21 mouse cellular contexts compared by ENCODE assay signal in genomic region chr2:140653481-140653880, GRCm38 (mm10). TPM values are rescaled to one million over a fixed set of nuclear protein-coding genes. Genes with fewer than 3 reads are reported as not detected.
DNase-seq lines count a peak whose midpoint lies in the region; ATAC-seq and TF ChIP-seq lines count a peak whose summit lies in the region.
"Had no signal": no experiment of that assay in that cellular context is flagged by ENCODE, and none has a peak within 500 bp of the region (broad histone marks: within the 10 kb centered on the region; RNA-seq: fewer than 3 reads in every experiment).

No protein-coding gene starts in this region.

- H3K4me2 ChIP-seq in neural tube, embryonic 11.5 days (ENCODE audit: low read depth), result no peak overlapping the region
- no peak overlapping the region for H3K4me2 ChIP-seq in embryonic facial prominence, embryonic 11.5 days (ENCODE audit: low read depth, low read length)
- no peak overlapping the region for H3K4me2 ChIP-seq in forebrain, embryonic 14.5 days (ENCODE audit: low read length)
- no peak overlapping the region for H3K4me2 ChIP-seq in midbrain, embryonic 15.5 days
- H3K4me2 ChIP-seq: heart, embryonic 15.5 days; liver, embryonic 12.5 days; lung, embryonic 14.5 days had no signal

- peaks cover 8% of the 10 kb centered on the region; the same call in 1 of the 2 replicates for H3K4me1 ChIP-seq in neural tube, embryonic 11.5 days (ENCODE audit: control insufficient read depth, insufficient read depth, low read length)
- no peaks in the 10 kb centered on the region for H3K4me1 ChIP-seq in embryonic facial prominence, embryonic 11.5 days (ENCODE audit: control insufficient read depth, insufficient read depth, low read length)
- peaks cover 5% of the 10 kb centered on the region; the same call in 1 of the 2 replicates for H3K4me1 ChIP-seq in forebrain, embryonic 14.5 days (ENCODE audit: control insufficient read depth, insufficient read depth, low read length)
- H3K4me1 ChIP-seq in midbrain, embryonic 15.5 days, result no peaks in the 10 kb centered on the region
- H3K4me1 ChIP-seq in thymus, adult 2 months (replicated peaks; ENCODE audit: control insufficient read depth, insufficient read depth, low read length), result no peaks in the 10 kb centered on the region
- H3K4me1 ChIP-seq: heart, embryonic 15.5 days; liver, embryonic 12.5 days had no signal

- intact Hi-C loops in gastrocnemius, postnatal 14 days (cut with DNase I; ENCODE audit: low total_unique reads), result no loop called here

- no peak for TF ChIP-seq CTCF in thymus, adult 2 months (IDR thresholded peaks at IDR 0.05; ENCODE audit: borderline replicate concordance, control insufficient read depth, extremely low read depth, insufficient read depth, low read length, poor library complexity)

- H3K27ac ChIP-seq in neural tube, embryonic 11.5 days (ENCODE audit: low read depth, low read length), result no peak overlapping the region
- H3K27ac ChIP-seq in embryonic facial prominence, embryonic 11.5 days (replicated peaks; ENCODE audit: low read depth, low read length), result no peak overlapping the region
- H3K27ac ChIP-seq in forebrain, embryonic 14.5 days (ENCODE audit: low read depth, low read length), result no peak overlapping the region
- no peak overlapping the region for H3K27ac ChIP-seq in midbrain, embryonic 15.5 days
- H3K27ac ChIP-seq in thymus, adult 2 months (ENCODE audit: control insufficient read depth, insufficient read depth, low read length), result no peak overlapping the region
- H3K27ac ChIP-seq: heart, embryonic 15.5 days; kidney, postnatal 0 days; liver, embryonic 12.5 days had no signal

- TF ChIP-seq POLR2A in thymus, adult 2 months (IDR thresholded peaks at IDR 0.05; ENCODE audit: control insufficient read depth, extremely low read depth, insufficient read depth, low read length, poor library complexity), result no peak

- H3K9ac ChIP-seq in neural tube, embryonic 11.5 days (ENCODE audit: low read length), result no peak overlapping the region
- H3K9ac ChIP-seq in embryonic facial prominence, embryonic 11.5 days (replicated peaks; ENCODE audit: low read length), result no peak overlapping the region
- H3K9ac ChIP-seq in forebrain, embryonic 14.5 days (ENCODE audit: low read length), result no peak overlapping the region
- H3K9ac ChIP-seq in midbrain, embryonic 15.5 days, result no peak overlapping the region
- H3K9ac ChIP-seq: heart, embryonic 15.5 days; liver, embryonic 12.5 days; lung, embryonic 14.5 days had no signal

- H3K4me3 ChIP-seq in neural tube, embryonic 11.5 days (ENCODE audit: low read depth, low read length), result no peak overlapping the region
- H3K4me3 ChIP-seq in embryonic facial prominence, embryonic 11.5 days (ENCODE audit: low read depth, low read length), result no peak overlapping the region
- no peak overlapping the region for H3K4me3 ChIP-seq in forebrain, embryonic 14.5 days (ENCODE audit: low read depth, low read length)
- no peak overlapping the region for H3K4me3 ChIP-seq in midbrain, embryonic 15.5 days
- no peak overlapping the region for H3K4me3 ChIP-seq in thymus, adult 2 months (ENCODE audit: control insufficient read depth, insufficient read depth, low read length)
- H3K4me3 ChIP-seq: erythroblast, embryonic 14.5 days; heart, embryonic 15.5 days; liver, embryonic 12.5 days had no signal

- no peaks in the 10 kb centered on the region for H3K9me3 ChIP-seq in neural tube, embryonic 11.5 days (ENCODE audit: control insufficient read depth, low read length)
- H3K9me3 ChIP-seq in embryonic facial prominence, embryonic 11.5 days (replicated peaks; ENCODE audit: control insufficient read depth, low read length), result no peaks in the 10 kb centered on the region
- no peaks in the 10 kb centered on the region for H3K9me3 ChIP-seq in forebrain, embryonic 14.5 days (replicated peaks; ENCODE audit: control insufficient read depth, low read length)
- no peaks in the 10 kb centered on the region for H3K9me3 ChIP-seq in midbrain, embryonic 15.5 days
- H3K9me3 ChIP-seq: heart, embryonic 15.5 days; liver, embryonic 12.5 days had no signal

- H3K27me3 ChIP-seq in neural tube, embryonic 11.5 days (ENCODE audit: control insufficient read depth, insufficient read depth, low read length), result no peaks in the 10 kb centered on the region
- H3K27me3 ChIP-seq in embryonic facial prominence, embryonic 11.5 days (ENCODE audit: control insufficient read depth, insufficient read depth, low read length), result no peaks in the 10 kb centered on the region
- no peaks in the 10 kb centered on the region for H3K27me3 ChIP-seq in forebrain, embryonic 14.5 days (replicated peaks; ENCODE audit: control insufficient read depth, insufficient read depth, low read length)
- H3K27me3 ChIP-seq in midbrain, embryonic 15.5 days (replicated peaks), result no peaks in the 10 kb centered on the region
- no peaks in the 10 kb centered on the region for H3K27me3 ChIP-seq in thymus, adult 2 months (ENCODE audit: control insufficient read depth, insufficient read depth, low read length)
- H3K27me3 ChIP-seq: heart, embryonic 15.5 days; liver, embryonic 12.5 days had no signal

- no peaks in the 10 kb centered on the region for H3K36me3 ChIP-seq in neural tube, embryonic 11.5 days (ENCODE audit: control insufficient read depth, insufficient read depth, low read length)
- H3K36me3 ChIP-seq in embryonic facial prominence, embryonic 11.5 days (replicated peaks; ENCODE audit: control insufficient read depth, insufficient read depth, low read depth, low read length), result no peaks in the 10 kb centered on the region
- peaks cover 6% of the 10 kb centered on the region; the same call in 1 of the 2 replicates for H3K36me3 ChIP-seq in forebrain, embryonic 14.5 days (ENCODE audit: control insufficient read depth, insufficient read depth, low read length)
- H3K36me3 ChIP-seq in midbrain, embryonic 15.5 days (replicated peaks), result no peaks in the 10 kb centered on the region
- H3K36me3 ChIP-seq in thymus, adult 2 months (ENCODE audit: control insufficient read depth, insufficient read depth, low read length), result no peaks in the 10 kb centered on the region
- H3K36me3 ChIP-seq: heart, embryonic 15.5 days; liver, embryonic 12.5 days had no signal

- DNase-seq in neural tube, embryonic 11.5 days (ENCODE audit: low spot score), result peak; percentile 26
- DNase-seq in neural tube, embryonic 10.5 days (ENCODE audit: extremely low spot score, low spot score), result no peak
- peak; percentile 38 for DNase-seq in embryonic facial prominence, embryonic 11.5 days (ENCODE audit: low spot score)
- peak; percentile 65 for DNase-seq in forebrain, embryonic 14.5 days (ENCODE audit: low spot score)
- DNase-seq in right cerebral cortex, adult 2 months (ENCODE audit: low spot score in 2 of 2), result no peak
- DNase-seq in gastrocnemius, postnatal 14 days, result no peak
- no peak for DNase-seq in thymus, adult 2 months
- DNase-seq: adrenal gland, adult 8-10 months; B cell, adult 2 months; cerebellum, adult 18-20 months; heart, adult 11 months; left cerebral cortex, postnatal 4 days; lung, embryonic 14.5 days; lung, postnatal 4 days; spleen, adult 18-20 months had no signal

- ATAC-seq in neural tube, embryonic 11.5 days (ENCODE audit: insufficient read depth, low FRiP score, low TSS enrichment), result peak; percentile 82
- peak; percentile 81 for ATAC-seq in embryonic facial prominence, embryonic 11.5 days (replicated peaks; ENCODE audit: insufficient number of reproducible peaks, low FRiP score, low TSS enrichment, low read depth)
- ATAC-seq in forebrain, embryonic 14.5 days, result peak; percentile 78
- peak; percentile 70; the same call in 1 of the 2 replicates for ATAC-seq in midbrain, embryonic 15.5 days (replicated peaks)
- ATAC-seq: intestine, embryonic 16.5 days; liver, embryonic 12.5 days had no signal

RNA-seq across cellular contexts. Expression of gene Flrt3, which starts 17.8 kb away (rescaled TPM):
- polyA plus RNA-seq in neural tube, embryonic 11.5 days (2014; fragmentation: Nextera tagmentation; extraction: Ambion mirVana), result 46.3 and 53.4 TPM in 2 replicates
- polyA plus RNA-seq in embryonic facial prominence, embryonic 11.5 days (2014; fragmentation: Nextera tagmentation; extraction: Ambion mirVana), result 111 and 117 TPM in 2 replicates
- 62.5 and 64.3 TPM in 2 replicates for polyA plus RNA-seq in forebrain, embryonic 14.5 days (2014; fragmentation: Nextera tagmentation; extraction: Ambion mirVana)
- 43.6 and 45.8 TPM in 2 replicates for polyA plus RNA-seq in midbrain, embryonic 15.5 days (2015; fragmentation: Nextera tagmentation; extraction: Ambion mirVana)
- 1 to 10 TPM in 1 of 2 experiments, under 1 TPM in 1; 0.80 to 1.6 TPM for total RNA-seq in gastrocnemius, postnatal 14 days (2021)
- polyA plus RNA-seq in thymus, adult 2 months (2012; rRNA removed), result 0.50 and 0.57 TPM in 2 replicates

Comparison
In these comparisons a context has a peak if more than half of its experiments do, and no peak if none do; other contexts are left out.
1. DNase-seq: peak in neural tube, embryonic 11.5 days (single experiment), embryonic facial prominence, embryonic 11.5 days (single experiment) and forebrain, embryonic 14.5 days (single experiment); none in neural tube, embryonic 10.5 days (single experiment), right cerebral cortex, adult 2 months (0 of 2), gastrocnemius, postnatal 14 days (single experiment) and thymus, adult 2 months (single experiment).
2. RNA of gene Flrt3, which starts 17.8 kb away (polyA plus RNA-seq): 111 to 117 TPM in embryonic facial prominence, embryonic 11.5 days, 62.5 to 64.3 TPM in forebrain, embryonic 14.5 days, 46.3 to 53.4 TPM in neural tube, embryonic 11.5 days and 43.6 to 45.8 TPM in midbrain, embryonic 15.5 days; 0.50 to 0.57 TPM in thymus, adult 2 months; every median in the first group is over 10 times any median in the second.
3. Peak in every context shown above with its lines, with median percentiles within 50 percentile points of each other: ATAC-seq.